Mouse (Mus musculus) adrenal gland, postnatal 14 days (tissue): ENCODE data around the gene Zbtb14. TPM values are rescaled to one million over a fixed set of nuclear protein-coding genes. Genes with fewer than 3 reads are reported as not detected.
A peak's percentile ranks its signal among the peaks of the same experiment; 100 is the strongest.

Experiments used
- DNase-seq: peaks from one replicate; pipeline ENCODE4 v3.0.0; 2021; ENCODE audit warnings: mixed read lengths
- long read RNA-seq, 2 experiments: library from polyadenylated mRNA; stranded (forward); transcript quantifications; one replicate each; pipeline ENCODE4 v2.0.0; 2021
- total RNA-seq: library from RNA; stranded (reverse); gene quantifications from 2 replicates; pipeline ENCODE4 v1.2.3, GENCODE M21; 2021

Zbtb14 gene
- 16.9 and 17.6 TPM in 2 replicates for total RNA-seq
- long read RNA-seq, experiment 1, full-length matches to known transcripts = 15 of 17 reads
- long read RNA-seq, experiment 1, partial matches to known transcripts = 0 of 17 reads
- long read RNA-seq, experiment 1, other reads (novel, unspliced or antisense) = 2 of 17 reads
- long read RNA-seq, experiment 2, full-length matches to known transcripts = 25 of 29 reads
- long read RNA-seq, experiment 2, partial matches to known transcripts = 0 of 29 reads
- long read RNA-seq, experiment 2, other reads (novel, unspliced or antisense) = 4 of 29 reads

DNA sequence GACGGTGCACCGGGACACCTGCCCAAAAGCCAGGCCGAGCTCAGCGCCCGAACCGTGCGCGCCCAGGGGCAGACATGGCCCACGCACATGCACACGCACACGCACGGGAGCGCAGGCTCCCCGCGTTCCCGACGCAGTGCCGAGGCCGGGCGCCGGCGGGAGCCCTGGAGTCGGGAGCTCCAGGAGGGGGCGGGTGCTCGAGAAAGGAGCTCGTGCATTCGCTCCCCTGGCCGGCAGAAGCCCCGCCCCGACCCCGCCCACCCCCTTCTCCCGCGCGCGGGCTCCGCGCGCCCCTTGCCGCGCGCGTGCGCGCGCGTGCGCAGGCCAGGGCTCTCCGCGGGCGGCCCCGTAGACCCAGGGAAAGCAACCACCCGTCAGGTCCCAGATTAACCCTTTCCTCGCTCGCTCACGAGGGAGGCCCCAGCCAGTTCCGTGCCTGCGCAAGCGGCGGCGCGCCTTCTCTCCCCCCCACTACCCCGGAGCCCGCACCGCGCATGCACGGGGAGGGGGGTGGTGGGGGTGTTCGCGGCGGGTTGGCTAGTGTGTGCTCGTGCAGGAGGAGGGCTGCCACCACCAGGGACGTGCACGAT is at the start of gene Zbtb14:
Gene Zbtb14, plus strand, starts transcription at position 540 of the 590 bp plus-strand sequence.
- DNase-seq = peak; percentile 99

GRCm38 (mm10) chr17:69346056-69346455 is 36.8 kb upstream of the Zbtb14 start:
- DNase-seq = no peak

DNA sequence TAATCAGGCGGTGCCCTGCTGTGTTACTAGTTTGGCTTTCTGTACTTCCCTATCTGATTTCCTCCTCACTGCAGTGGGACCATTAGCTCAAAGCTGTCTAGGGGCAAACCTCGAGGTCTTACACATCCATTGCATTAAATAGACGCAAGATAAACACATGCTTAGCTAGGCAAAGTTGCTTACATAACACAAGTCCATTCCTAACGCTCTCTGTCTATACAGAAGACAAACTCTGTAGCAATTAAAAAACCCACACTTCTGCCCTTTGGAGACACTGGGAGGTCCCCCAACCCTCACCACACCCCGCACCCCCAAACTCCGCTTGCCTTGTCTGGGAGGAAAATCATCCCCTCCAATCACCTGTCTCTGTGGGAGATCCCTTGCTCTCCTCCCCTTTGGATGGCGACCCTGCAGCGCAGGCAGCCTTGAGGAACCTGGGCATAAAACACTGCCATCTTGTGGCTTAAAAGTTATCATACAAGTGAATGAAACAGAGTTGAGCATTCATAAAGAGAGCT is 33.8 kb upstream of the Zbtb14 start:
- peak; percentile 36 for DNase-seq

- DNase-seq = peak; percentile 60
Observed at GRCm38 (mm10) chr17:69365049-69365448, 17.8 kb upstream of the Zbtb14 start.

DNA sequence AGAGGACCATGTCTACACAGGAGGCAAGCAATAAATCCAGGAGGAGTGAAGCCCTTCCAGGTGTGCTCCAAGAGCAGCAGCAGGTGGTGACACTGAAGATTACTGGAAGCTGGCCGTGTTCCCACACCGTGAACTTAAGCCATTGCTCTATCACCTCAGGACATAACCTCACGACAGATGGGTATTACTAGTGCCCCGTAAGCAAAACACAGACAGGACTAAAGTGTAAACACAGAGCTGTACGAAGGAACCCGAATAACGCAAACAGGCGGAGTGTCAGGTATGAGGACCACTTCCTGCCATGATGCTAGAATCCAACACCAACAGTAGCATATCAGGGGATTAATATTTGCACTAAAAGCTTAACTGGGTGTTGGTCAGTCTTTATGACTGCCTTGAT is 2.0 kb upstream of the Zbtb14 start:
- DNase-seq = no peak

DNA sequence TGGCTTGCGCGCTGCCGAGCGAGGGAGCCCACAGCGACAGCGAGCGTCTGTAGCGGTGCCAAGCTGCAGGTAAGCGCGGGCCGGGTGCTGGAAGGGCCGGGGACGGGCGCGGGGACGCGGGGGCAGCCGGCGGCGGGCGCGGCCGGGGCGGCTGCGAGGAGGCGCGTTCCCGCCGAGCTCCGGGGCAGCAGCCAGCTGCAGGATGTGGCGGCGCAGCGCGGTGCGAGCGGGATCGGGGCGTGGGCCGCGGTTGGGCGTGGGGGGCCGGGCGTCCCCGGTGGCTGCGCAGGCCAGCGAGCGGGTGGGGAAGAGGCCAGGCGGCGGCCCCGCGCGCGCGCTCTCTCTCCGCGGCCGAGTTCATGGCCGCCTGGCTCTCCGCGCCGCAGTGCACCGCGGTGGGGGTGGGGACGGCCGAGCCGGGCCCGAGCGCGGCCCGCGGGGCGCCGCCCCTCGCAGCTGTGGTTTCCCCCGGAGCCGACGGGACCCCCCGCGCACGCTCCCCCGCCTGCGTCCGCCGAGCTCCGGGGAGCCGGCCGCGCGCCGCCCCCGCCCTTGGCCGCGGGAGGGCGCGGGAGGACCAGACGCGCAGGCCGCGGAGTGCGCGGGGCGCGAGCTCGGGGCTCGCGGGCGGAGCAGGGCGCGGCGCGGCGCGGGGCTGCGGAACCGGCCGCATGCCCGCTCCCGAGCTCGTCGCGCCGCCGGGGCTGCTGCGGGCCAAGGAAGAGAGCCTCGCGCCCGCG is 521 bp downstream of the Zbtb14 start:
- peak; percentile 89 for DNase-seq

GRCm38 (mm10) chr17:69383941-69384665 is 1.3 kb downstream of the Zbtb14 start:
- peak; percentile 64 for DNase-seq

DNA sequence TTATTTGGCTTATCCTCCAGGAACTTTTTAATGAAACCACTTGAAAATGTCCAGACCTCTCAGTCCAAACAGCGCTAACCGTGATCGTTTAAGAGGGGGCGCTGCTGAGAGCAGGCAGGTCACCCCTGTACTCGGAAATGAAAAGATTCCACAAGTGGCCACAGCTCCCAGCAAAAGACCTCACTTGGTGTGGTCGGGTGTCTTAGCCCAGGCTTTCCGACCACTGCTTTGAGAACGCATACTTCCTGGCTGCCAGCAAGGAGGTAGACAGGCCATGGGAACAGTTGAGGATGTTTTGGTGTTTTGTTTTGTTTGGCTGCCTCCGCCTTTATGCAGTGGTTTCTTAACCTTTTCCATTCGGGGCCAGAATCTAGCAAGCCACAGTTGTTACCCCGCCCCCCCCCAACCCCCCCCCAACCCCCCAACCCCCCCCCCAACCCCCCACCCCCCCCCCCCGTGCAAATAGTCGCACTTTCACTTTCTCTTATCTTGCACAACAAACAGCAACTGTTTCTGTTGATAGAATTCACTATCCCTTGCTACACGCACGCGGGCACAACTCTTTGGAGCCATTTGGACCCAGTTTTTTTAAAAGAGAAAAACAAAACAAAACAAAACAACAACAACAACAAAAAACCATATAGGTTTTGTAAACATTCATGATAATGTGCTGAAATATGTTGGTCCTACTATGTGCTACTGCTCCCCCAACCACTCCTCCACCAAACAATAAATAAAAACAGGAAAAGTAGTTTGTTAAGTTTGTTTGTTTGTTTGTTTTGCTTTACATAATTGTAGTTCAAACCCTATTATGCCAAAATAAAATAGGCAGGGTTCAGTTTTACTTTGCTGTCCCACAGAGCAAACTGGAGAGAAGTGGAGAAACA is 13.5 kb downstream of the Zbtb14 start:
- peak; percentile 59 for DNase-seq

- DNase-seq = no peak
Observed at GRCm38 (mm10) chr17:69397163-69397562, 14.3 kb downstream of the Zbtb14 start.

DNA sequence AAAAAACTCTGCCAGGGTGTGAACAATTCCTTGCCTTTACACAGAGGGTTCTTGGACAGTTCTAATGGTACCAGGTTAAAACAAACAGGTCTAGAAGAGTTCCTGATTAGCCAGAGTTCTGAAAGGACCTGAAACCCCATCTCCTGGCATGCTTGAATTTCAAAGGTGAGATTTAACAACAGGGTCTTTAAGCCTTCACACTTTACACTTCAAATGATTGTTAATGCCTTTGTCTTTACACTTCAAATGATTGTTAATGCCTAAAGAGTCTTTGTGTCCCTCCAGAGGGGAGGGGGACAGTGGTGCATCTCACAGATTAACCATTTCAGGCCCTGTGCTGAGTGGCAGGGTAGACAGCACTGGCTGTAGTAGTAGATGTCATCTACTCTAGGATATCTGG is 15.2 kb downstream of the Zbtb14 start:
- DNase-seq = no peak

DNA sequence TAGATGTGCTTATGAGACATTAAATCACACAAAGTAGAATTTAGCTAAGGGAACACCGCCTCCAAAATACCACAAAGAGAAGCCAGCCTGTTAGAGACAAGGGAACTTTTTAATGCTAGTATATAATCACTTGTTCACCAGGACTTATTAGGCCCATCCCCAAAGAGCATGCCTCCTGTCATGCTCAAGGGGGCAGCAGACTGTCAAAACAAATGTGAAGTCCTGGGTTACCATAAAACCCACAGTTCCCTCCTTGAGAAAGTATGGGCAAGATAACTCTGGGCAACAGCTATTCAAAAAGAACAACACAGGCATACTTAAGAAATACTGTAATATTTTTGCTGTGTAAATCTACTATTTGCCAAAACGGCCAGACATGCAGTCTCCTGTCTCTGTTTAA is 18.3 kb downstream of the Zbtb14 start:
- no peak for DNase-seq

DNA sequence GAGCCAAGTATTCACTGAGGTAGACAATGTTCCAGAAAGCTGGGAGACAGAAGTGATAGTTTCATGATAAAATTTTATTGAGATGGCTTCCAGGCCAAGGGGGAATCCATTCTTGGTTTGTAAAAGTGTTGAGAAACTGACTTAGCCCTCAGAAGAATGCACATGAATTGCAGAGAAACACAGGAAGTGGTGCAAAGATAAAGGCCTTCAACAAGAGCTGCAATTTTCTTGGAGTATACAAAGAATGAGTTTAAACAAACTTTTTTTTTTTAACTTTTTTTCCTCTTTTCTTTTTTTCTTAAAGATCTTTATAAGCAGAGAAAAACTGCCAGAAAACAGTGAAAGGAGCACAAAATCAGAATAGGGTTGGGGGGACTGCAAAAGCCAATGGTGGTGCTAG is 33.3 kb downstream of the Zbtb14 start:
- no peak for DNase-seq

DNA sequence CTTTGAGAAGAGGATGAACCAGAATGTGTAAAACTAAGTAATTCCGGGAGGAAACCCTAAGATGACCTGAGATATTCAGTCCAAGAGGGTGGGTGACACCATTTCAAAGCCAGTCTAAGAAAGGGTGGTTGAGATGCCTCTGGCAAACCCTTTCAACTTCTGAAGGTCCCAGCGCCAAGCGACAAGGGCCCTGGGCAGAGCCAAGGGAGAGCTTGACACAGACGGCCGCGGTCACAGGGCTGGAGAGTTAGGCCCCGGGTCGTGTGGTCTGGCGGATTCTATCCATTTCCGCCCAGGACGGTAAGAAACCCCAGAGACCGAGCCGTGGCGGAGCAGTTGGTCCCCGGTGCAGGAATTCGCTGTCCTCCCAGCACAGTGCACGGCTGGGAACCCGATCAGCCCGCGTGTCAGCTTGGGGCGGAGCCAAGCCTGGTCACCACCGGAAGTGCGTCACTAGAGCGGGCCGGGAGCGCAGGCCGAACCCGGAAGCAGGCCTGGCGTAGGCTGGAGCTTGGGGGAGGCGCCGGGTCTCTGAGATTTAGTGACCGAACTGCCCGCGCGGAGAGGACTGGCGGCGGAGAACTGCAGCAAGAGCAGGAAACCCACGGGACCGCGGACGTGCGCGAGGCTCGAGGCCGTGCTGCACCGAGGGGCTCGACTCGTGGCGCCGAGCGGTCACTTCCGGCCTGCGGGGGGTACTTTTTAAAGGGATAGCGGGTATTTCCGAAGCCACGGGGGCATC is 34.2 kb downstream of the Zbtb14 start:
- peak; percentile 97 for DNase-seq

GRCm38 (mm10) chr17:69417724-69418373 is 35.0 kb downstream of the Zbtb14 start:
- no peak for DNase-seq

DNA sequence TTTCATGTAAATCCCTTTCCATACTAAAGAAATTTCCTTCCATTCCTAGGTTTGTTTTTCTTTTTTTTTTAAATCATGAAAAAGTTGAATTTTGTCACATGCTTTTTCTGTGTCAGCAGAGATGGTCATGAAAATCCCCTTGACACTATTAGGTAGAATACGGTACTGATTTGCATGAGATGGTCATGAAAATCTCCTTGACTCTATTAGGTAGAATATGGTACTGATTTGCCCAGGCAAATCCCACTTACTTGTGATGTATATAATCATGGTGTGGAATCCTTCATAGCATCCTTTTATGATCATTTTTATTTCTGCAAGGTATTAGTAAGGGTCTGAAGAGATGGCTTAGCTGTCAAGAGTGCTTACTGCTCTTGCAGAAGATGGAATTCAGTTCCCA is 38.7 kb downstream of the Zbtb14 start:
- no peak for DNase-seq

DNA sequence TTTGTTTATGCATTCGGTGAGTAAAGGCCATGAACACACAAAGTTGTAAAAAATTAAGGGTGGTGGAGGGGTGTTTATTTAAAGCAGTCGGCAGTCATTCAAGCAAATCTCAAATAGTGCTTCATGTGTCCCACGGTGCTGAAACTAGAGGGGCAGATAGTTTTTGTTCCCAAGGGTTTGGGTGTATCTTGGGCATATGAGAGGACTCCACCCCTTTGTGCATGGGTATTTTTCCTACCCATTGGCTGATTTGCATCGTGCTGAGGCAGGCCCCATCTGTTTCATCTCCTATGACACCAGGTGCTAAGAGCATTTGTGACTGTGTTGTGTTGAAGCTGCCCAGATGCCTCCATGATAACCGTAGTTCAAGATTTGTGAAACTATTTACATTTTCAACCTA is 55.0 kb downstream of the Zbtb14 start:
- no peak for DNase-seq

DNA sequence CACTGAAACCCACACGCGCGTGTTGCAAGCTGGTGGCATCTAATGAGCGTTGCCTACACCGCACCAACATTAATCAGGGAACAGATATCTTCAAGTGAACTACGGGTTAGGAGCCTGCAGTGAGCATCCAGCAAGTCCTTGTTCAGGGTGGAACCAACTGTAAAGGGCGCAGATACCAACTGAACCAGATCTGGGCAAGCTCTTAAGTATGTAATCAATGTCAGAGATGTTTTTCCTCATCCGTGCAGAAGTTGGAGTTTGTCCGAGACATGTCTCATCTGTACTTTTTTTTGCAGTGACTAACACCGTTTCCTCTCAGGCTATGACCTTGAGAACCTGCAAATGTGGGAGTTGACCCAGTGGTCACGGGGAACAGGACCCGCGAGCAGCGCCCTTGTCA is 55.6 kb downstream of the Zbtb14 start:
- DNase-seq = peak; percentile 38

DNA sequence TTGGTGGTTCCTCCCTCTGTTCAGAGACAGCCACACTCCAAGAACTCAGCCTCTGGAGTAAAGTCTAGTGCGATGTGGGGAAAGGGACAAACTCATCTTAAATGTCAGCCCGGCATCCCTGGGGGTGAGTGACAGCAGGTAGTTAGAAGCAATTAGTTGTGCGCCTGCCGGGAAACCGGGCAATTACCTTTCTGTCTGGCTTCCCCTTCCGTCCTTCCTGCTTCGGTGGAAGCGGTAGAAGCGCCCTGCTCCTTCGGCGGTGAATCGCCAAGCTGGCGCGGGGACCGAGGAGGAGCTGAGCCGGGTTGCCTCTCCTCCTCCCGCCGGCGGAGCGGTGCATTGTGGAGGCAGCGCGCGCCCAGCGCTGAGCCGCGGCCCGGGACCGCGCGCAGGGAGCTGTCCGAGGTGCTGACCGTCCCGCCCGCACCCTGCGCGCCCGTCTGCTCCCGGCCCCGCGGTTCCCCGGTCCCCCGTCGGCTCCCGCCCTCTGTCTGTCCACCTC is 56.2 kb downstream of the Zbtb14 start, which contains the start of gene Akain1:
Gene Akain1, plus strand, starts transcription at position 337 of the 502 bp plus-strand sequence.
- peak; percentile 90 for DNase-seq

DNA sequence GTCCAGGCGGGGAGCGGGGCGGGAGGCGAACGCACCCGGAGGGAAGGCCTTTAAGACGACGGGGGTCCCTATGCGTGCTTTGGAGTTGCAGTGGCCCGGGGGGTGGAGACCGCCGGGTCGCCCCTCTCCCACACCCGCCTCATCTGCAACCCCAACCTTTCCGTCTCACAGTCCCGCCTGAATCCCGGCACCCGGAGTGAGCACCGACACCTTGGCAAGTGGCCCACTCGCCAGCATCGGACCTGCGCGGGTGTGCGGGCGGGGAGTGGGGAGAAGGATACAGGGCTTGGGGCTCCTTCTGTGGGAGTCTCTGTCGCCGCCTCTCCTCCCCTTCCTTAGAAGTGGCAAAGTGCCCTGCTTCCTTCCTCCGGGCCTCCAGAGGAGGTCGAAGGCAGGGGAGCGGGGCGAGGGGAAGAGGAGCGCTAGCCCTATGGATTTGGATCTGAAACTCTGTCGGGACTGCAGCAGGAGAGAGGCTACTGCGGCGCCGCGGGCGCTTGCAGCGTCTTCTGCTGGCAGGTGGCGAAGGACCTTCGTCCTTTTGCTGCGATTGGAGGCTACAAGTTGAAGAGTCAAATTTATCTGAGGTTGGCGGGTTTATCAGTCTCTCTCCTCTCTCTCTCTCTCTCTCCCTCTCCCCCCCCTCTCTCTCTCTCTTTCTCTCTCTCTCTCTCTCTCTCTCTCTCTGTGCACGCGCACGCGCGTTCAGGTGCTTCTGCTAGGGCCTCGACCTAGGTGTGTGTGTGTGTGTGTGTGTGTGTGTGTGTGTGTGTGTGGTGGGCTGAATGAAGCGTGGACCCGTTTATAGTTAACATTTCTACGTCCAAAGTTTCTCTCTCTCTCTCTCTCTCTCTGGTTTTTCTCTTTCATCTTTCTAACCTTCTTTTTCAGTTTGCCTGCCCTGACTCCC is 57.0 kb downstream of the Zbtb14 start:
- peak; percentile 28 for DNase-seq
